Mouse (Mus musculus) embryo, embryonic 11.5 days (tissue): ENCODE measurements around the gene Ctcfl.

ENCODE experiments used
- DNase-seq: peaks from one replicate; pipeline ENCODE4 v3.0.0-alpha.2; 2012; ENCODE audit warnings: low read depth, low spot score

Gene Ctcfl

GRCm38 (mm10) chr2:173048041-173048745 lies 71.1 kb downstream of the Ctcfl start:
- DNase-seq, result no peak

GRCm38 (mm10) chr2:173047471-173047870 lies 71.9 kb downstream of the Ctcfl start:
- no peak for DNase-seq

- DNase-seq, result no peak
Measured at GRCm38 (mm10) chr2:173046582-173047297, 72.6 kb downstream of the Ctcfl start.

GRCm38 (mm10) chr2:173044198-173044970 lies 74.9 kb downstream of the Ctcfl start:
- DNase-seq, result no peak
